Mouse (Mus musculus) macrophage (primary cell): ENCODE measurements around the gene Cops2. TPM values are rescaled to one million over a fixed set of nuclear protein-coding genes. Genes with fewer than 3 reads are reported as not detected.

Experiments
- H3K27ac ChIP-seq: fragments of 350-480 bp; formaldehyde crosslinking; 2 replicates; pipeline ENCODE4 v1.9.0; 2021
- H3K36me3 ChIP-seq: fragments of 350-480 bp; formaldehyde crosslinking; 2 replicates; pipeline ENCODE4 v1.9.0; 2021; ENCODE audit errors: inconsistent target
- H3K4me3 ChIP-seq: fragments of 350-480 bp; formaldehyde crosslinking; 2 replicates; pipeline ENCODE4 v1.9.0; 2021; ENCODE audit errors: inconsistent target
- H3K79me2 ChIP-seq: fragments of 350-480 bp; formaldehyde crosslinking; 2 replicates; pipeline ENCODE4 v1.9.0; 2021; ENCODE audit errors: inconsistent target
- WGBS: methylation state at CpG from one replicate; pipeline ENCODE4 v1.1.7; 2026; ENCODE audit warnings: inconsistent platforms; ENCODE audit not compliant: missing documents; 5-methylcytosine and 5-hydroxymethylcytosine counted together
- polyA plus RNA-seq: library from polyadenylated mRNA; stranded (reverse); fragments of 250-400 nt; gene quantifications from 3 replicates; pipeline ENCODE4 v1.2.4, GENCODE M21; 2018; ENCODE audit warnings: inconsistent platforms

The Cops2 gene
- polyA plus RNA-seq, 1 experiment from 2014 or later, result 107 TPM

DNA sequence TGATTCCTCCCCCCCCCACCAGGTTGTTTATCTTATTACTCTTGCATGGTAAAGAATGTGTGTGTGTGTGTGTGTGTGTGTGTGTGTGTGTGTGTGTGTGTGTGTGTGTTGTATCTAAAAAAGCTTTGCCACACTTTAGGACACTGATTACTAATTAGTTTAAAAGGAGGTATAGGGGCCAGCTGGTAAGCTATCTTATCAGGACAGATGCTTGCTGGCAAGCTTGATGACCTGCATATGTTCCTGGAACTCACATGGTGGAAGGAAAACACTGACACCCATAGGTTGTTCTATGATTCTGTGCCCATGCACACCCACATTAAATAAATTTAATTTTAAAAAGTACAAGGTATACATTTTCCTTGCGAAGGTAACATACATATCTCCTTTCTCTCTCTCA is 5.6 kb upstream of the Cops2 start:
- Histone ChIP-seq H3K36me3 (no peaks in the 10 kb centered on the region; the same call in 1 of the 2 replicates), H3K4me3 (no peak overlapping the region), H3K27ac (no peak overlapping the region), H3K79me2 (peaks cover 36% of the 10 kb centered on the region)
- 100% methylated on average over 1 of the region's 1 CpGs for WGBS

DNA sequence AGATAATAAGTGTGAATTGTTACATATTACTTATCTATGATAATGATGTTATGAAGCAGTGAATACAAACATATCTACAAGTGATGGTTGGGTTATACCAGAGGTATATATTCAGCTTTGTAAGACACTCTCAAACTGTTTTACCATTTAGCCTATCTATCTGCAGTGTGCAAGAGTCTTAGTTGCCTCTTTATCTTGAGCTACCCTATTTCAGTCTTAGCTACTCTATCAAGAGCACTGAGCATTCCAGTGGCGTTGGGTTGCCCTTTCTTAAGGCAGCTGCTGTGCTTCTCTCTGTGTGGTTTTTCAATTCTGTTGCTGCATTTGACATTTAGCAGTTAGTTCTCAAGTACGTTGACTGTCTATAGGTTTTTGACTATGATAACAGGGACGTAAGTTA is 4.9 kb upstream of the Cops2 start:
- no peak overlapping the region for H3K27ac ChIP-seq
- H3K79me2 ChIP-seq, result peaks cover 28% of the 10 kb centered on the region
- H3K4me3 ChIP-seq, result no peak overlapping the region
- 88% methylated on average over 3 of the region's 3 CpGs for WGBS
- H3K36me3 ChIP-seq, result no peaks in the 10 kb centered on the region

GRCm38 (mm10) chr2:125857707-125858106 is 1.2 kb downstream of the Cops2 start:
- Histone ChIP-seq H3K27ac (no peak overlapping the region), H3K79me2 (peaks cover 61% of the 10 kb centered on the region), H3K4me3 (peak overlapping the region; percentile 85), H3K36me3 (no peaks in the 10 kb centered on the region)
- WGBS, result 34% methylated on average over 3 of the region's 3 CpGs

DNA sequence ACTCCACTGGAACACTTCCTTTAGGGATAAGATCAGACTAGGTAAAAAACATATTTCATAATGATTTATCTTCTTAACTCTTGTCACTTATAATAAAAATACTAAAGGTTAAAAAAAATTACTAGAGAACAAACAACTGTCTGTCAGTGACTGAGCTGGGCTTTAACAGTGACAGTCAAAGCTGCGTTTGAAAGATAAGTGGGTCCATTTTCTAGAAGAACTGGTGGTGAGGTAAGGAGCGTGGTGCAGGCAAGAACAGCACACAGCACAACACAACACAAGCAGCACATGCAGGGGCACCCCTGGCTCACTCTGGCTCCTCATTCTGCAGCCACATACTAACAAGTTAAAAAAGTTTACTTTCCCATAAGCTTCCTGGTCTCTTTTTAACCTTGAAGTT is 7.7 kb downstream of the Cops2 start:
- H3K79me2 ChIP-seq, result peaks cover 71% of the 10 kb centered on the region
- 86% methylated on average over 1 of the region's 2 CpGs for WGBS
- peaks cover 25% of the 10 kb centered on the region for H3K36me3 ChIP-seq
- no peak overlapping the region for H3K27ac ChIP-seq
- no peak overlapping the region for H3K4me3 ChIP-seq

- no peaks in the 10 kb centered on the region for H3K79me2 ChIP-seq
- H3K36me3 ChIP-seq, result peaks cover 77% of the 10 kb centered on the region
- H3K27ac ChIP-seq, result no peak overlapping the region
- WGBS, result 93% methylated on average over 2 of the region's 2 CpGs
- no peak overlapping the region for H3K4me3 ChIP-seq
These were observed 20.1 kb downstream of the Cops2 start for GRCm38 (mm10) chr2:125838708-125839284.

- H3K36me3 ChIP-seq, result peaks cover 78% of the 10 kb centered on the region
- no peak overlapping the region for H3K4me3 ChIP-seq
- H3K79me2 ChIP-seq, result no peaks in the 10 kb centered on the region
- WGBS, result 94% methylated on average over 6 of the region's 7 CpGs
- no peak overlapping the region for H3K27ac ChIP-seq
These were observed 20.8 kb downstream of the Cops2 start for GRCm38 (mm10) chr2:125838091-125838490.

DNA sequence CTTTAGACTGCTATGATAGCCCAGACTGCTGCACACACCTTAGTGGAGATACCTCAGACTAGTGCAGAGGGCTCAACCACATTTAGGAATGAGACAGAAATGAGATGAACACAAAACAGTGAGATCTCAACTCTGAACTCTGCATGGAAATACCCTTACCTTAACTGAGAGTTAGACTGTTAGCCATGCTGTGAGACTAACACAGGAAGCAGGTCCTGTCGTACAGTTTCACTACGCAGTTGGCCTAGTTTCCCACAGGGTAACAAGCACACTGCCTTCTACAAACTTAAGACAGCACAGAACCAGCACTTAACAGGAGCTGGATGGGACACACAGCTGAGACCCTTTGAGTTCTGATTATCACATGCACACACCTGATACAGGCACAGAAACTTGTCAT is 29.0 kb downstream of the Cops2 start:
- H3K4me3 ChIP-seq, result no peak overlapping the region
- no peak overlapping the region for H3K27ac ChIP-seq
- H3K36me3 ChIP-seq, result peaks cover 30% of the 10 kb centered on the region
- 87% methylated on average over 2 of the region's 2 CpGs for WGBS
- H3K79me2 ChIP-seq, result no peaks in the 10 kb centered on the region

- WGBS, result 92% methylated on average over 4 of the region's 4 CpGs
- Histone ChIP-seq H3K36me3 (peaks cover 10% of the 10 kb centered on the region), H3K79me2 (no peaks in the 10 kb centered on the region), H3K4me3 (no peak overlapping the region), H3K27ac (no peak overlapping the region)
These were observed 31.0 kb downstream of the Cops2 start for GRCm38 (mm10) chr2:125827898-125828297.

GRCm38 (mm10) chr2:125826201-125826600 is 32.7 kb downstream of the Cops2 start:
- WGBS, result 59% methylated on average over 4 of the region's 4 CpGs
- no peak overlapping the region for H3K4me3 ChIP-seq
- H3K36me3 ChIP-seq, result no peaks in the 10 kb centered on the region
- no peaks in the 10 kb centered on the region for H3K79me2 ChIP-seq
- no peak overlapping the region for H3K27ac ChIP-seq

GRCm38 (mm10) chr2:125820397-125820796 is 38.5 kb downstream of the Cops2 start:
- Histone ChIP-seq H3K79me2 (no peaks in the 10 kb centered on the region), H3K36me3 (no peaks in the 10 kb centered on the region), H3K27ac (no peak overlapping the region), H3K4me3 (no peak overlapping the region)
- 95% methylated on average over 4 of the region's 4 CpGs for WGBS

GRCm38 (mm10) chr2:125813972-125814595 is 44.9 kb downstream of the Cops2 start:
- 93% methylated on average over 9 of the region's 9 CpGs for WGBS
- Histone ChIP-seq H3K79me2 (no peaks in the 10 kb centered on the region), H3K27ac (no peak overlapping the region), H3K4me3 (no peak overlapping the region), H3K36me3 (no peaks in the 10 kb centered on the region)

GRCm38 (mm10) chr2:125811332-125811731 is 47.6 kb downstream of the Cops2 start:
- Histone ChIP-seq H3K4me3 (no peak overlapping the region), H3K79me2 (no peaks in the 10 kb centered on the region)
- WGBS, result 39% methylated on average over 2 of the region's 2 CpGs

DNA sequence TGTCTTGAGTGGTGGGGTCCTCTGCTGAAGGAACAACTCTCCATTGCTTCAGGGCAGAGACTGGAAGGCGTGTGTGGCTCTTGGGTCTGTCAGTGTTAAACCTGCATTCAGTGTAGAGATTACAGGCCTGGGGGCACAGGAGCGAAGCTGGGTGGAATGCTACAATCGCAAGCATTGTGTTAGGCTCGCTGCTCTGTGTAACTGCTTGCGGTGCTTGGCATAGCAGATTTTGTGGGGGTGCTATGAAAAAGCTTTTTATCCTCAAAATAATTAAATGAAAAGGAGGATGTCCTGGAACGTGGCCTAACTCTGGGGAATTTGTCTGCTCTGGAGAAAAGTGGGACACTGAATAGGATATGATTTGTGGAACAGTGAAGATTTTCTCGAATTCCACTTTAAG is 49.4 kb downstream of the Cops2 start:
- Histone ChIP-seq H3K4me3 (no peak overlapping the region), H3K27ac (no peak overlapping the region), H3K36me3 (no peaks in the 10 kb centered on the region), H3K79me2 (no peaks in the 10 kb centered on the region)
- WGBS, result 90% methylated on average over 7 of the region's 7 CpGs

More at GRCm38 (mm10) chr2:125811332-125811731, 47.6 kb downstream of the Cops2 start:
- Histone ChIP-seq H3K36me3 (no peaks in the 10 kb centered on the region), H3K27ac (no peak overlapping the region)

DNA sequence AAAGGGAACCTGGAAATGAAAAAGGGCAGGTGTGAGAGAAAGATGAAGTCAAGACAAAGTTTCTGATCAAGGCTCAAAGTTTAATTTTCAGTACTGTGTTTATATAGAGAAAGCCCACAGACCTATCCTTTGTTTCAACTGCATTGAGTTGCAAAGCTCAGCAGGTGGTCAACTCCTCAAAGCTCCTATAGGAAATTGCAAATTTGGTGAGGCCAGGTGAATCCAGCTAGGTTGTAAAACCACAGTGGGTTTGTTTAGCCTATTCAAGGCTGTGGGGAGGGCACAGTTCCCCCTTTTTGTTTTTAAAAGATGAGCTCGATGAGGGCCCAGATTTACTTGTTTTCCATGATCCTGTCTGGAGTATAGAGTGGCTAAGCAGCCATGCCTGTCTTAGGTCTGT is 53.1 kb downstream of the Cops2 start:
- 50% methylated on average over 1 of the region's 1 CpGs for WGBS
- H3K4me3 ChIP-seq, result no peak overlapping the region
- H3K27ac ChIP-seq, result no peak overlapping the region
- H3K79me2 ChIP-seq, result no peaks in the 10 kb centered on the region
- no peaks in the 10 kb centered on the region for H3K36me3 ChIP-seq

- Histone ChIP-seq H3K27ac (no peak overlapping the region), H3K79me2 (no peaks in the 10 kb centered on the region), H3K4me3 (no peak overlapping the region), H3K36me3 (no peaks in the 10 kb centered on the region)
- WGBS, result 81% methylated on average over 4 of the region's 4 CpGs
These were observed 57.0 kb downstream of the Cops2 start for GRCm38 (mm10) chr2:125801947-125802346.

- Histone ChIP-seq H3K27ac (no peak overlapping the region), H3K79me2 (no peaks in the 10 kb centered on the region), H3K4me3 (no peak overlapping the region), H3K36me3 (no peaks in the 10 kb centered on the region)
- 73% methylated on average over 8 of the region's 8 CpGs for WGBS
These were observed 57.9 kb downstream of the Cops2 start for GRCm38 (mm10) chr2:125801038-125801437.
